Mouse (Mus musculus) lung, embryonic 16.5 days (tissue): ENCODE measurements at regions not wholly inside any gene's neighbourhood (a gene's known extent, or its start where the extent isn't known, plus 50 kb on each side); places are given as distances from the start of the nearest gene placed in this dataset.
"Not testable (repeated sequence)": the region's sequence is repeated elsewhere in the genome, so short reads cannot be mapped to it uniquely, and the experiment has no call there.

Experiments used
- ATAC-seq: fragments of 200-750 bp; cut with Nextera tagmentation; 2 replicates; pipeline ENCODE4 v1.8.0; 2017; ENCODE audit warnings: low read depth, mild to moderate bottlenecking, moderate library complexity
- H3K27ac ChIP-seq: fragments of 300-500 bp; sonication (generic); 2 replicates; pipeline ENCODE4 v1.5.1; 2014; ENCODE audit warnings: mild to moderate bottlenecking, control low read depth, low read length
- H3K27me3 ChIP-seq: fragments of 300-500 bp; sonication (generic); 2 replicates; pipeline ENCODE4 v1.6.1; 2014; ENCODE audit warnings: low read depth, low read length, mixed read lengths; ENCODE audit not compliant: control insufficient read depth, insufficient read depth
- H3K36me3 ChIP-seq: fragments of 300-500 bp; sonication (generic); 2 replicates; pipeline ENCODE4 v1.6.1; 2014; ENCODE audit warnings: low read length; ENCODE audit not compliant: control insufficient read depth, insufficient read depth
- H3K4me1 ChIP-seq: fragments of 300-500 bp; sonication (generic); replicated peaks from 2 replicates; pipeline ENCODE4 v1.6.1; 2014; ENCODE audit warnings: low read length, mixed read lengths; ENCODE audit not compliant: control insufficient read depth, insufficient read depth
- H3K4me2 ChIP-seq: fragments of 300-500 bp; sonication (generic); 2 replicates; pipeline ENCODE4 v1.6.1; 2014; ENCODE audit warnings: low read depth, low read length, control low read depth
- H3K4me3 ChIP-seq: fragments of 300-500 bp; sonication (generic); 2 replicates; pipeline ENCODE4 v1.5.1; 2014; ENCODE audit warnings: mild to moderate bottlenecking, low read length, control low read depth
- H3K9ac ChIP-seq: fragments of 300-500 bp; sonication (generic); 2 replicates; pipeline ENCODE4 v1.6.1; 2014; ENCODE audit warnings: low read length, control low read depth
- H3K9me3 ChIP-seq: fragments of 300-500 bp; sonication (generic); 2 replicates; pipeline ENCODE4 v1.6.1; 2016; ENCODE audit warnings: low read length; ENCODE audit not compliant: control insufficient read depth
- WGBS: fragments of 180-500 bp; shearing (Covaris S2); extraction: QIAGEN DNeasy Blood & Tissue Kit; methylation state at CpG from one replicate; pipeline ENCODE4 v1.1.7; 2014; 5-methylcytosine and 5-hydroxymethylcytosine counted together

- no peaks in the 10 kb centered on the region for H3K4me1 ChIP-seq
- no peaks in the 10 kb centered on the region for H3K9me3 ChIP-seq
- H3K4me2 ChIP-seq, result no peak overlapping the region
- no peak overlapping the region for H3K4me3 ChIP-seq
- no peak overlapping the region for H3K27ac ChIP-seq
- H3K27me3 ChIP-seq, result no peaks in the 10 kb centered on the region
- 68% methylated on average over 1 of the region's 1 CpGs for WGBS
- H3K36me3 ChIP-seq, result no peaks in the 10 kb centered on the region
- no peak for ATAC-seq
- no peak overlapping the region for H3K9ac ChIP-seq
Measured at GRCm38 (mm10) chr2:78024981-78025565, 78.9 kb upstream of the Cwc22 start.

- no peak overlapping the region for H3K9ac ChIP-seq
- H3K36me3 ChIP-seq, result no peaks in the 10 kb centered on the region
- no peaks in the 10 kb centered on the region for H3K27me3 ChIP-seq
- no peak overlapping the region for H3K4me2 ChIP-seq
- WGBS, result 46% methylated on average over 4 of the region's 4 CpGs
- no peaks in the 10 kb centered on the region for H3K9me3 ChIP-seq
- no peak for ATAC-seq
- H3K4me3 ChIP-seq, result no peak overlapping the region
- no peak overlapping the region for H3K27ac ChIP-seq
- H3K4me1 ChIP-seq, result no peaks in the 10 kb centered on the region
Measured at GRCm38 (mm10) chr2:78023916-78024685, 77.9 kb upstream of the Cwc22 start.

GRCm38 (mm10) chr2:78023416-78023815, 77.2 kb upstream of the Cwc22 start:
- Histone ChIP-seq H3K4me3 (no peak overlapping the region), H3K4me1 (no peaks in the 10 kb centered on the region), H3K9me3 (no peaks in the 10 kb centered on the region), H3K36me3 (no peaks in the 10 kb centered on the region), H3K27ac (no peak overlapping the region), H3K27me3 (no peaks in the 10 kb centered on the region), H3K4me2 (no peak overlapping the region), H3K9ac (no peak overlapping the region)
- no peak for ATAC-seq
- WGBS, result 84% methylated on average over 2 of the region's 2 CpGs

GRCm38 (mm10) chr2:78022756-78023155, 76.6 kb upstream of the Cwc22 start:
- no peak overlapping the region for H3K4me3 ChIP-seq
- H3K27me3 ChIP-seq, result no peaks in the 10 kb centered on the region
- H3K4me1 ChIP-seq, result no peaks in the 10 kb centered on the region
- no peaks in the 10 kb centered on the region for H3K36me3 ChIP-seq
- H3K27ac ChIP-seq, result no peak overlapping the region
- no peak overlapping the region for H3K4me2 ChIP-seq
- ATAC-seq, result no peak
- H3K9ac ChIP-seq, result no peak overlapping the region
- H3K9me3 ChIP-seq, result no peaks in the 10 kb centered on the region
- WGBS, result 75% methylated on average over 4 of the region's 4 CpGs

- Histone ChIP-seq H3K4me3 (no peak overlapping the region), H3K4me2 (no peak overlapping the region), H3K9ac (no peak overlapping the region), H3K27me3 (no peaks in the 10 kb centered on the region), H3K36me3 (no peaks in the 10 kb centered on the region), H3K27ac (no peak overlapping the region), H3K9me3 (no peaks in the 10 kb centered on the region), H3K4me1 (no peaks in the 10 kb centered on the region)
- ATAC-seq, result no peak
- WGBS, result 28% methylated on average over 5 of the region's 5 CpGs
Measured at GRCm38 (mm10) chr2:78021905-78022304, 75.7 kb upstream of the Cwc22 start.

GRCm38 (mm10) chr2:78021356-78021900, 75.3 kb upstream of the Cwc22 start:
- no peak overlapping the region for H3K4me3 ChIP-seq
- H3K27me3 ChIP-seq, result no peaks in the 10 kb centered on the region
- ATAC-seq, result no peak
- H3K9me3 ChIP-seq, result no peaks in the 10 kb centered on the region
- H3K36me3 ChIP-seq, result no peaks in the 10 kb centered on the region
- H3K4me1 ChIP-seq, result no peaks in the 10 kb centered on the region
- H3K27ac ChIP-seq, result no peak overlapping the region
- H3K9ac ChIP-seq, result no peak overlapping the region
- WGBS, result 44% methylated on average over 2 of the region's 2 CpGs
- no peak overlapping the region for H3K4me2 ChIP-seq

GRCm38 (mm10) chr2:78020516-78020915, 74.3 kb upstream of the Cwc22 start:
- Histone ChIP-seq H3K27me3 (no peaks in the 10 kb centered on the region), H3K9me3 (no peaks in the 10 kb centered on the region), H3K4me1 (no peaks in the 10 kb centered on the region), H3K9ac (no peak overlapping the region), H3K27ac (no peak overlapping the region), H3K4me2 (no peak overlapping the region), H3K36me3 (no peaks in the 10 kb centered on the region), H3K4me3 (no peak overlapping the region)
- no peak for ATAC-seq
- 79% methylated on average over 3 of the region's 3 CpGs for WGBS

GRCm38 (mm10) chr2:78019916-78020315, 73.7 kb upstream of the Cwc22 start:
- ATAC-seq, result no peak
- Histone ChIP-seq H3K27ac (no peak overlapping the region), H3K9me3 (no peaks in the 10 kb centered on the region), H3K4me3 (no peak overlapping the region), H3K9ac (no peak overlapping the region), H3K36me3 (no peaks in the 10 kb centered on the region), H3K4me2 (no peak overlapping the region), H3K27me3 (no peaks in the 10 kb centered on the region), H3K4me1 (no peaks in the 10 kb centered on the region)
- 81% methylated on average over 3 of the region's 3 CpGs for WGBS

GRCm38 (mm10) chr2:78012441-78012840, 66.3 kb upstream of the Cwc22 start:
- H3K36me3 ChIP-seq, H3K27me3 ChIP-seq, H3K27ac ChIP-seq, ATAC-seq, H3K4me1 ChIP-seq, H3K9me3 ChIP-seq, H3K9ac ChIP-seq, H3K4me3 ChIP-seq, H3K4me2 ChIP-seq: not testable (repeated sequence)
- 96% methylated on average over 6 of the region's 6 CpGs for WGBS
